Mouse (Mus musculus) c-Kit-negative CD71-positive TER-119-positive erythroid progenitor cells, embryonic 14.5 days (primary cell): ENCODE data around the gene Wnt10a.

Source experiments
- DNase-seq: peaks from one replicate; pipeline ENCODE4 v3.0.0-alpha.2; 2013; ENCODE audit warnings: low read depth, low spot score

The Wnt10a gene

DNA sequence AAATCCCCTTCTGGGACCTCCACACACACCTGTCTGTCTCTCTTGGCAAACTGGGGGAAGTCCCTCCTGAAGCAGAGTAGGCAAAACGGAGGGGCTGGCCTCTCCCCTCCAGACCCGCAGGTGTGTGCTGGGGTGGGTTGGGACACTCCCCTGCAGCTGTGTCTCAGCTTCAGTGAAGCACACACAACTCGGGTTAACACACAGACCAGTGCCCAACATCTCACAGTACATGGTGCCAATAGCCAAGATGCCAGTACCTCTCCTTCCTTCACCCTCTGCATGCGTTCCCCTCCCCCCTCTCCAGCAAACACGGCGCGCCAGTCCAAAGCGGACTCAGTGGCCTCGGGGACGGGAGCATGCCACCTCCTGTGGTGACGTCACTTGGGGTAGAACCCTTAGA is at the start of gene Wnt10a:
Wnt10a (plus strand) TSS at position 268 of the 400 bp plus-strand sequence.
- DNase-seq: no peak

DNA sequence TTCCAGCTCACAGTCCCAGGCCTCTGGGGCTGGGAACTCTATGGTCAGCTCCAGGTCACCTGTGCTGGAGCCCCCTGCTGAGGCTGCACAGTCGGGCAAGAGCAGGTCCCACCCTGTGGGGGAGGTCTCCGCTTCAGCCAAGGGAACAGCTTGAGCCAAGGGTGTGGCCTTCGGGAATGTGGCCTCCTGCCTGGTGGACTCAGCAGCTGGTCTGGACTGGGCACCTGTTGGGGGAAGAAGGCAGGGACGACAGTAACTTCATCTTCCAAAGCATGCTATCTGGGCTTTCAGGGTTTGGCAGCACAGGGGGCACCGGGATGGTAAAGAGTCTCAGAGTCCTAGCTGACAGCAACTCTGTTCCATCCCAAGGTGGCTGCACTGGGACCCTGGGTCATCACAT is 44.0 kb upstream of the Wnt10a start:
- DNase-seq: no peak

DNA sequence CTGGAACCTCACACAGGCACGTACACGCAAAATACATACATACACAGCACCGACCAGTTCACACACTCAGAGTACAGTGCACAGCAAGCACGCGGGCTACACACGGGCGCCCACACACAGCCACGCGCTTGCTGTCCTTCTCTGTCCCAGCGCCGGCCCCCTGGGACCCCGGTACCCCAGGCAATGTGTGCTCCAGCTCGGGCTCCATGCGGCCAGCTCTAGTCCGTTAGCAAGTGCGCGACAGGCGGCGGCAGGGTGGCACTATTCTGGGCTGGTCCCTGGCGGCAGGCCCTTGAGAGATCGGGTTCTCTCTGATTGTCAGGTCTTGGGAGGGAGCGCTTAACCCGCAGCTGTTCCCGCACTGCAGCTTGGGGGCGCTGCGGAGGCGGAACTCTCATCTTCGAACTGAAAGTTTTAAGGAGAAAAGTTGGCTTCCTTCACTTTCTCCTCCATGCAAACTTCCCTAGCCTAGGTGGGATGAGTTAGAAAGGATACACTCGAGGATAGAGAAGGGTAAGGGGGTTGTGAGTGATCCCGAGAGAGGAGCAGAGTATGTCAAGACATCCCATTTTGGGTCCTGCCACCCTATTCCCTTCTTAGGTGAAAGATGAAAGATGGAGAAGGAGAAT is 42.6 kb upstream of the Wnt10a start, which contains the start of gene Prkag3:
Prkag3 (minus strand) TSS at position 579 of the 629 bp plus-strand sequence.
- no peak for DNase-seq

DNA sequence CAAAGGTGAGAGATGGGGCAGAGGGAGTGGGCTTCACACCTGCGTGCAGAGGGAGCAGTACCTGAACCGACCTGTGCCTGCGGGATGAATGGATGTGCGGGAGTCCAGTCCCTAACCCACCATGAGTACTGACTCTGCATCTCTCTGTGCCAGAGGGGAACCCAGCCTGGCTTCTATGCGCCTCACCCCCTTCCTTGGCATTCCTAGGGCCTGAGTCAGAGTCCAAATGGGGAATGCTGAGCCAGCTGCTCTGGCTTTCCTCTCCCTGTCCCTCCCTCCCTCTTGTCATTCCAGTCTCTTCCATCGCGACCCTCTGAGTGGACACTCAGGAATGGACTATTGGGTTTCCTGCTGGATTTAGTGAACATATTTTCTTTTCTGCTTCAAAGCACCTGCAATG is 42.0 kb upstream of the Wnt10a start:
- no peak for DNase-seq

DNA sequence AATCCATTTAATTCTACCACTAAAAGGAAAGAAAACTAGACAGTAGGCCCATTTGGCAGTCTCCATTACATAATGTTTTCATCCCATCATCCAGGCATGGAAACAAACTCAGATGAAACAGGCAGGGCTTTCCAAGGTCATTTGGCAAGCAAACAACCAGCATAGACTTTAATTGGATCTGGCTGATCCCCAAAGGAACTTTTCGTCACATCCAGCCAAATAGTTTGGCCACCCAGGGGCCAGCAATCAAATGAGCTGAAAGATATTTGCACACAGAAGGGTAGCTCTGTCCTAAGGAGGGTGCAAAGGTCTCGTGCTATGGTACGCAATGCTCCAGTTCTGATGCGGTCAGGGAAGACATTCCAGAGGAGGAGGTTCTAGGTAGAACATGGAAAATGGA is 40.6 kb upstream of the Wnt10a start:
- DNase-seq: no peak

DNA sequence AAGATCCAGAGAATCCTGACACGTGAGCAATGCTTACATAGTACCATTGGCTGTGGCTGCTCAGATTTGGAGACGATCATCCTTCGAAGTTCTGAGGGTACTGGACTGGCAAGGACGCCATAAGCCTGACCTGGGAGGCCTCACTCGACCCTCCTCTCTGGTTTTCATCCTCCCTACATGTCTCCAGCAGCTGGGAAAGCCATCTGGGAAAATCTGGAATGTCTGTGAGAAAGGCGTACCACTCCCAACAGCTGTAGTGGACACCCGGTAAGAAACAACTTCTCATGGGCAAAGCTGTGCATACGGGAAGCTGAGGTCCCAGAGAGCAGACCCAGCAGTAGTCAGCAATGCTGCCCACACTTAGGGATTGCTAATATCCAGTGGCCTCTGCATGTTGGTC is 39.2 kb upstream of the Wnt10a start:
- no peak for DNase-seq

DNA sequence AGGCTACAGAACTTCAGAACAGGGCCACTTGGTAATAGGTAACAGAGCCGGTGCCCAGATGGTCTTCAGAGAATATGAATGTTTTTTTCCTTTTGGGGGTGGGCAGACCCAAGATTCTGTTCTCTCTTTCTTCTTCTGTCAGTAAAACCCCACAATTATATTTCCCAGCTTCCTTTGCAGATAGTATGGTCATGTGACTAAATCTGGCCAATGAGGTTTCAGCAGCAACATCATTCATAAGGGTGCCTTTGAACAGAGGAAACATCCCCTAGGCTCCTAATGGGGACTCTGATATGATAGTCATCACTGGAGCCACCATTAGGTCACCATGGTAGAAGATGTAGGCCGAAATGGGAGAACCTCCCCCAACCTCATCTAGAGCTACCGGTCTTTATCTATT is 38.5 kb upstream of the Wnt10a start:
- DNase-seq: no peak

DNA sequence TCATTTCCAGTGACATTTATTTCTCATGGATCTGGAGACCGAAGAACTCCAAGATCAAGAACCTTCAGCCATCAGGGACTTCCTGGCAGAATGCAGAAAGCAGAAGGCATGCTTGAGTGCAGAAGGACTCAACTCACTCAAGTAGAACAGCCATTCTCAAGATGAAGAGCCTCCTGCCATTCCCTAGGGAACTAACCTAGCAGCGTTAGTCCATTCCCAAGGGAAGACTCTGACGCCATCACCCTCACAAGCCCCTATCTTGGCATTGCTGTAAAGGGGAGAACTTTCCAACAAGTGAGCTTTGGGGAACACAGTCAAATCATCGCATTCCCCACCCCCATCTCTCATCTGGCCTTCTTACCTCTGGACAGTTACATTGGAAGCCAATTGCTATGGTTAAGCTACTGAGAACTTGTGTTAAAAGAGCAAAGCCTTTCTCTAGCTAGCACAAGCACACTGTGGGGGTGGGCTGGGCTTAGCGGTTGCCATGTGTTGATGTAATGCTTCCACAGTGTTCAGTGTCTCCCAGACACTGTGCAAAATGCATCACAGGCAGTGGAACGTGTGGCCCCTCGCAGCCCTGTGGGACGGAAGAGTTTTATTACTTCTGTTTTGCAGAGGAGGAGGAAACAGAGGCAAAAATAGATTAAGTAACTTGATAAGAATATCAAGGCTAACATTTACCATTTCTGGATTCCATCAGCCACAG is 37.9 kb upstream of the Wnt10a start:
- DNase-seq: no peak

DNA sequence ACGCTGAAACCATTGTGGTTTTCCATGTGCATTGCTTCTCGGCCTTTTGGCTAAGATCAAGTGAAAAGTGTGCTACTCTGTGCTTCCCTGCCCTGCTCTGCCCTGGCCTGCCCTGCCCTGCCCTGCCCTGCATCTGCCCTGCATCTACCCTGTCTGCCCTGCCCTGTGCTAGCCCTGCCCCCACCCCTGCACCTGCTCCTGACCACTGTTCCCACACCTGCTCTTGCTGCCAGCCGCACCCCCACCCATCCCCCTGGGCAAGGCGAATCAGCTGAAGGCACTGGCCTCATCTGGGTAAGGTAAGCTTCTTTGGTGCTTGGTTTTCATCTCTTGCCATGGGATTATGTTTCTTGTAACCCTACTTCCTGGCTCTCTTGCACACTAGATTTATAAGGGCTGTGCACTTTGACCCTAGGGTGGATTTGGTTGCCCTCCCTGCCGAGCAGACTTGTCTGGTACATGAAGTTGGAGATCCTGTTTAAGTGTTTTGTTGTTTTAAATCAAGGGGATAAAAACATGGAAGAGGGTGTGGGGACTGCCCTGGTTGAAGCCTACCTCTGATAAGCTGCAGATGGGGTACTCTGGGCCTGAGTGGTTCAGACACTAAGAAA is 37.0 kb upstream of the Wnt10a start:
- DNase-seq: no peak

DNA sequence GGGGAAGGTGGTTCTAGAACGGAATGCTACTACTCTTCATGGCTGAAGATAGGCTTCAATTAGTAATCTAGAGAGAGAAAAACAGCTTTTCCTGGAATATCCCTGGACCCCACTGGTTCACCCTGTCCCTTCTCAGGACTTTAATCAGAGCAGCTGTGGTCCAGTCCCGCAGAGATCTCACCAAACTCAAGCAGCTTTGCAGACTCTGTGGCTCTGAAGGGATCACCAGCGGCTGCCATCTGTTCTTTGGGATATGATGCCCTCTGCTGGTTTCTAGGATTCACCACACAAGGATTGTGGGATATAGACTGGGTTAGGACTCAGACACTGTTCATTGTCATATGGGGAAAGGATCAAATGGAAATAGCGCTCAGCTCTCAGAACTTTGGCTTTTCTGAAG is 31.5 kb upstream of the Wnt10a start:
- no peak for DNase-seq

DNA sequence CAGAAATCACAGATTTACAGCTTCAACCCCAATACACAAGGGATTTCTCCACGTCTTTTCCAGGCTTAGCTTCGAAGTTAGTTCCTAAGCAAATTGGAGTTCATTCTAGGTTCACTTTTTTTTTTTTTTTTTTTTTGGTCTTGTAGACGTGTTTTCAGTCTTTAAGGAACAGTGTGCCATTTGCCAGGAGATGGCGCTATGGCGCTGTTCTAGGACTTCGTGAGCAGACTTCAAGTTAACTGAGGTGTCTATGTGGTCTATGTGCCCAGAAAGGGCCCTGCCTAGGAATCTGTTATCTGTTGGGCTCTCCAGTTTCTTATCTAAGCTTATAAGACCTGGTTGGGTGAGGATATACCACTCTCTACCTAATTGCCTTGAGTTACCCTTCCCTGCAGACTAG is 28.2 kb upstream of the Wnt10a start:
- DNase-seq: no peak

DNA sequence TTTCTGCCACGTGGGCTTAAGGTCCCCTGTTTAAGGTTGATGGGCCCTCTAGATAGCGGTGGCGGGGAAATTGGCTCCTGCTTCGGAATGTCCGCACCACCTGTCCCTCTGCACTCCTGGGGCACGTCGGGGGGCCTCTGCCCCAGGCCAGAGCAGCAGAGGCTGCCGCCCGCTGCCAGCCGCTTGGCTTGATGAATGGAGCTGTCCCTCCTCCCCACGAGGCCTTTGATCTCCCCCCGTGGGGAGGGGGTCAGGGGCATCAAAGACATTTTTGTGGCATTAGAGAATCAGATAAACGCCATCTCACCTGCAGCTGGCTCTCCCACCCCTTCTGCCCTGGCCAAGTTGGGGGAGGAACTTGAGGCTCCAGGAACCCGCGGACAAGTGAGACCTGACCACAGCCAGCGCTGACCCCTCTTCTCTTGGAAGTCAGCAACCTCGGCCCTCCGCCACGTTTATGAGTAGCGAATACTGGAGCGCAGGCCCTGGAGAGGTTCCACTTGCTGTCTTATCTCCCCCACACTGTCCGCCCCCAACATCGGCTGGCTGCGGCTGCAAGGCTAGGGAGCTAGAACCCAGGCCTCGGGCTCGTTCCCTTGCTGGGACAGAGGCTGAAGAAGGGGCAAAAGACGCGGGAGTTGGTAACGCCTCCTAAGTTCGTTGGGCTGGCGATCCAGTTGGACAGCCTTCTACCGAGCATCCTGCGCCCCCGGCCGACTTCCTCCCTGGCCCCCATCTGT is 20.4 kb upstream of the Wnt10a start:
- DNase-seq: no peak

DNA sequence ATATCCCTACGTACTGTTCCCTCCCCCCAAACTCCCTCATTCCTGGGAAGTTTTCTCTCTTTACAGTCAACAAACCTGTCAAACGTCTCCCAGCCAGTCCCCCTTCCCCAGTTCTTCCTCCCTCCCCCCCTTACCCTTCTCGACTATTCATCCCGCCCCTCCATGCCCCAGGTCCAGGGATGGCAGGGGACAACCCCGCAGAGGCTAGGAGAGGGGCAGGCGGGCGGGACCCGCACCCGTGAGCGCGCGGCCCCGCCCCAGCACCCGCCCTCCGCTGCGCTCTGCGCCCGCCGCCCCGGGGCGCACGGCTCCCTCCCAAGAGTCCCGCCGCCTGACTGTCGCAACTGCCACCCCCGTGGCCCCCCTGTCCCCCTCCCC is 19.9 kb upstream of the Wnt10a start:
- DNase-seq: no peak

DNA sequence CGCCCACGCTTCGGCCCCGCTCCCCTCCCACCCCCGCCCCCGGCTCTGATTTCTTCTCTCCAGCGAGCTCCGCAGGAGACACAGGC is 19.6 kb upstream of the Wnt10a start, which contains the start of gene Wnt6:
Wnt6 (plus strand) TSS at position 48 of the 86 bp plus-strand sequence.
- DNase-seq: no peak

DNA sequence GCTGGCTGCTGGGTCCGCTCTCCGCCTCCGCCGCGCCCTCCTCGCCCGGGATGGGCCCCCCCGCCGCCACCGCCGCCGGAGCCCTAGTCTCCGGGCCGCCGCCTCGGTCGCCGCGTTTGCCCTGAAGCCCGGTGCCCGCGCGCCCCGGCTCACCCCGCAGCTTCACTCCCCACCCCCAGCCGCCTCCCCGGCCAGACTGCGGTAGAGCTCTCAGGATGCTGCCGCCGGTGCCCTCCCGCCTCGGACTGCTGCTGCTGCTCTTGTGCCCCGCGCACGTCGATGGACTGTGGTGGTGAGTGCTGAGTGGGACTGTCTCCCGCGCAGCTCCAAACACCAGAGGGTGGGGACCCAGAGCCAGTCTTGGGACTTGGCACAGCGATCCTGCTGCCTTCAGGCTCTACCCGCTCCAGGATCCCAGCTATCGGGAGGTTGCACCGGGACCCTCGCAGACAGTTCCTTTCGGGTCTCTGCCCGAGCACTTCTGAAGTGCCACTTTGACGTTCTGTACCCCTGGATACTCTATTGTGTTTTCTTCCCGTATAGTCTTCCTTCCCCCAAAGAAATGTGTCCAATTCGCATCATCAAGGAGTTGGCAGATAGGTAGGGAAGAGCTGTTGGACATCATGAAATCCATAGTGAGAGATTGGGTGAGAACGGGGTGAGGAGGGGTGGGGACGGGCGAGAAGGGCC is 19.2 kb upstream of the Wnt10a start:
- no peak for DNase-seq

DNA sequence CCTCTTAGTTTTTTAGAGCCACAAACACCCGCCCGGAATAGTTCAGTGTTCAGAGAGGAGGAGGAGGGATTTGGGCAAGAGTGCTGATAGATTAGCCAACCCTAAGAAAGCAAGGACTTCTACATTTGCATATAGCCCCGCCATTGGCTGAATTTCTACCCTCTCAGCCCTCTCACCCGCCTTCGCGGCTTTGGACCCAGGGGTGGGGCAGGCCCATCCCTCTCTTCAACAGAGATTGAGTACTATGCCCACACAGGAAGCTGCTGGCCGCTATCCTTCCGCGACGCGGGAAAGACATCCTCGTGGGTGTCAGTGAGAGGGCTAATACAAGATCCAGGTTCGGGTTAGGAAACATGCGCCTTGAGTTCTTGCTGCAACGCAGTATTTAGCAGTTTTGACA is 18.2 kb upstream of the Wnt10a start:
- no peak for DNase-seq

DNA sequence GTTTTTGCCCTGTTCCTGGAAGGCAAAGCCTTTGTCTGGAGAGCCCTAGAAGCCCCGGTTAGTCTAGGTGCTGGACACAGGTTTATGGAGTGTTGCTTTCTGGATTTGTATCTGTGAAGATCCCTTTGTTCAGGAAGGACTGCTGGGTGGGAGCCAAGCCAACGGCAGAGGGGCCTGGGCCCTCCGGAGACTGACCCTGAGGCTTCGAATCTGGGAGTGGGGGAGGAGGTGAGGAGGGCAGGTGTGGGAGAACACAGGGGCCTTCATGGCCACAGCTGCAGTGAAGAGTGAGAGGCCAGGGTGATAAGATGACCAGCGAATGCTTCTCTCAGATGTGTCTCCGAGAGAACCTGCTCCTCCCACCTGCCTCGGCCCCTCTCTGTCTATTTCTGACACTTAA is 17.3 kb upstream of the Wnt10a start:
- DNase-seq: no peak

DNA sequence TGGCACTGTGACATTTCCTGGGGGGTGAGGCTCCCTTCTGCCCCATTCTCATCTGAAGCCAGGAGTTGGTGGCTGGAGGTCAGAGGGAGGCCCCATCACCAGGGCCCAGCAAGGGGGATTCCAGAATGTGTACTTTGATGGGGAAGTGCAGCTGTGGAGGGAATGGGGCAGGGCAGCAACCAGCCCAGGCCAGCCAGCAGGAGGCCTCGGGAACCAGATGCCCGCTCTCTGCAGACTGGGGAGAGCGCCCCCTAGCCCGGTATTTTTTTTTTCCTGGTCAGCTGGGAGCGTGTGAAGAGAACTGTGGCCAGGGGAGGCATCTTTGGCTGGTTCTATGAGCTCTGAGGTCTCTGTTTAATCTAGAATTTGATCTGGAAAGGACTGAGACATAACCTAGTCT is 15.5 kb upstream of the Wnt10a start:
- no peak for DNase-seq

DNA sequence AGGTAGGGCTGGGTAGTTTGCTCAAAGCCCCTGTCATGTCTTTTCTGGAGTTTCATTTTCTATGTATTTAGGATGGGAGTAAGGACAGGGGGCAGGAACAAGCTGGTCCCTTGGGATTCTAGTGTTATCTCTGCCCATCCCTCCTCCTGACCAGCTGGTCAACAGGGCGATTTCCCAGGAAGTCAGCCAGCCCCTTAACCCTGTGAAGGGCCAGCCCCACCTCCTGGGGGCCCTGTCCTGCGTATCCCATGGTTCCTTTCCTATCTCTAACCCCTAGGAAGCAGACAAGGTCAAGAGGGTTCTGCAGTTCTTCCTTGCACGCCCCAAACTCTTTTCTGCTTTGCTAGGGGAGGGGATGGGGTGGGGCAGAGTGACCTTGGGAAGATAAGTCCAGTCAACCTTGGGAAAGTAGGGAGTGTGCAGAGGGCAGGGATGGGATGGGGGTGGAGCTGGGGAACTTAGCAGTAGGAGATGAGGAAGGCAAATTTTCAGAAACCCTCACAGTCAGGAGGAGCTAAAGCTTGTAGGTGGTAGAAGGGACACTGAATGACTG is 12.3 kb upstream of the Wnt10a start:
- DNase-seq: no peak

DNA sequence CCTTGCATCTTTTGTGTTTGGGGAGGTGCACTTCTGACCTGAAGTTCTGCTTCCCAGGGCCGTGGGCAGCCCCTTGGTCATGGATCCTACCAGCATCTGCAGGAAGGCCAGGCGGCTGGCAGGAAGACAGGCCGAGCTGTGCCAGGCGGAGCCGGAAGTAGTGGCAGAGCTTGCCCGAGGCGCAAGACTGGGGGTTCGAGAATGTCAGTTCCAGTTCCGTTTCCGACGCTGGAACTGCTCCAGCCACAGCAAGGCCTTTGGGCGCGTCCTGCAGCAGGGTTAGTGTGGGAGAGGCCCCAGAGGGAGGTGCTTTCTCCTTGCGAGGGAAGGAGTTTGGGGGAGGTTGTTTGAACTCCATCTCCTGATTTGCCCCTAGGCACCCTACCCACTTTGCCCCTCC is 9.3 kb upstream of the Wnt10a start:
- DNase-seq: no peak

DNA sequence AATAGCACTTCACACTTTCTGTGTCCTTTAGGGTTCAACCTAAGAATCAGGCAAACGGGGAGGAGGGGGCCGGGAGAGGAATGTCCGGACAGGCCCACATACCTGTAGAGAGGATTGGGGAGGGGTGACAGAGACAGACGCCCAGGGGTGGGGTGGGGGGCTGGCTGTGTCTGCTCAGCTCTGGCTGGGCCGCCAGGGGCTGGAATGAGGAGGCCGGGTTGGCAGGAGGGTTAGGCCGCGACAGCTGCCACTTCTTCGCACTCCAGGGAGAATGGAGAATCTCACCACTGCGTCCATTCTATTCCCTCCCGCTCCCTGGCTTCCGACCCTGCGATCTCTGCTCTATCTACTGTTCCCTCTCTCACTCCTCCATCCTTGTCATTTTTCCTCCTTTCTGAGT is 7.8 kb upstream of the Wnt10a start:
- DNase-seq: no peak
